Mouse (Mus musculus) ovary, adult 2 months (tissue): ENCODE data around the gene Tep1. TPM values are rescaled to one million over a fixed set of nuclear protein-coding genes. Genes with fewer than 3 reads are reported as not detected.

Experiments
- polyA plus RNA-seq: library from polyadenylated mRNA; depleted of rRNA; stranded (reverse); fragments of >200 nt; gene quantifications from 2 replicates; pipeline ENCODE4 v1.2.3, GENCODE M21; 2012; rRNA removed

The Tep1 gene
- polyA plus RNA-seq = 31.4 and 33.2 TPM in 2 replicates

GRCm38 (mm10) chr14:50869889-50870804 lies at the start of gene Tep1:
Tep1 (minus strand) TSS chr14:50870560.

GRCm38 (mm10) chr14:50897374-50897765 lies 27.0 kb upstream of the Tep1 start, which contains the start of gene Klhl33:
Klhl33 (minus strand) TSS chr14:50897507.

GRCm38 (mm10) chr14:50807487-50808072 lies 62.8 kb downstream of the Tep1 start, which contains the start of the genes Ccnb1ip1 and Parp2:
Ccnb1ip1 (minus strand) TSS chr14:50807732.
Parp2 (plus strand) TSS chr14:50807841.

GRCm38 (mm10) chr14:50785251-50785637 lies 85.1 kb downstream of the Tep1 start, which contains the start of gene Ttc5:
Ttc5 (minus strand) TSS chr14:50785519.

Other genes starting within 250 kb of the Tep1 start
- gene Olfr745, start 231.2 kb downstream of the Tep1 start, polyA plus RNA-seq = not detected in 2 replicates
- not detected in 2 replicates for gene Olfr746, start 223.5 kb downstream of the Tep1 start, polyA plus RNA-seq
- gene Olfr747, start 177.4 kb downstream of the Tep1 start, polyA plus RNA-seq = not detected in 2 replicates
- gene Olfr748, start 163.2 kb downstream of the Tep1 start, polyA plus RNA-seq = not detected in 2 replicates
- not detected in 2 replicates for gene Olfr749, start 125.5 kb downstream of the Tep1 start, polyA plus RNA-seq
- 34.1 and 35.8 TPM in 2 replicates for gene Ttc5, start 85.0 kb downstream of the Tep1 start, polyA plus RNA-seq
- 0.12 TPM in 1 of 2 replicates, not detected in the other for gene Ccnb1ip1, start 62.8 kb downstream of the Tep1 start, polyA plus RNA-seq
- 9.4 and 12.8 TPM in 2 replicates for gene Parp2, start 62.7 kb downstream of the Tep1 start, polyA plus RNA-seq
- gene Klhl33, start 26.9 kb upstream of the Tep1 start, polyA plus RNA-seq = 0.29 and 0.79 TPM in 2 replicates
- 182 and 229 TPM in 2 replicates for gene Osgep, start 54.3 kb upstream of the Tep1 start, polyA plus RNA-seq
- gene Apex1, start 54.4 kb upstream of the Tep1 start, polyA plus RNA-seq = 48.2 and 69.0 TPM in 2 replicates
- 108 and 127 TPM in 2 replicates for gene Pip4p1, start 60.3 kb upstream of the Tep1 start, polyA plus RNA-seq
- gene Pnp, start 60.5 kb upstream of the Tep1 start, polyA plus RNA-seq = 26.6 and 29.7 TPM in 2 replicates
- 2.0 TPM in 1 of 2 replicates, not detected in the other for gene Gm49342, start 74.0 kb upstream of the Tep1 start, polyA plus RNA-seq
- 0.19 and 0.47 TPM in 2 replicates for gene Pnp2, start 85.4 kb upstream of the Tep1 start, polyA plus RNA-seq
- 0.10 TPM in 1 of 2 replicates, not detected in the other for gene Rnase10, start 137.2 kb upstream of the Tep1 start, polyA plus RNA-seq
- gene Rnase9, start 171.3 kb upstream of the Tep1 start, polyA plus RNA-seq = not detected in 2 replicates
- not detected in 2 replicates for gene Rnase11, start 179.6 kb upstream of the Tep1 start, polyA plus RNA-seq
- gene Rnase12, start 187.1 kb upstream of the Tep1 start, polyA plus RNA-seq = not detected in 2 replicates
- gene Olfr750, start 203.9 kb upstream of the Tep1 start, polyA plus RNA-seq = not detected in 2 replicates
- gene Rnase4, start 220.5 kb upstream of the Tep1 start, polyA plus RNA-seq = 110 and 159 TPM in 2 replicates
- 10.7 and 12.1 TPM in 2 replicates for gene Ang, start 220.6 kb upstream of the Tep1 start, polyA plus RNA-seq
- gene Eddm3b, start 243.9 kb upstream of the Tep1 start, polyA plus RNA-seq = 0.15 TPM in 1 of 2 replicates, not detected in the other